Mouse (Mus musculus): Measurements from ENCODE around the gene Ribc2. TPM values are rescaled to one million over a fixed set of nuclear protein-coding genes. Genes with fewer than 3 reads are reported as not detected.
A peak's percentile ranks its signal among the peaks of the same experiment; 100 is the strongest.

Ribc2 gene
- total RNA-seq (2021): not detected
- long read RNA-seq, experiment 1: 0 reads
- long read RNA-seq, experiment 2: 0 reads

GRCm38 (mm10) chr15:85131275-85132192 lies at the start of gene Ribc2, which contains the start of gene Smc1b:
Gene Ribc2 (plus strand): TSS chr15:85132078.
Gene Smc1b (minus strand): TSS chr15:85131964.
- peak; percentile 80 for DNase-seq

DNA sequence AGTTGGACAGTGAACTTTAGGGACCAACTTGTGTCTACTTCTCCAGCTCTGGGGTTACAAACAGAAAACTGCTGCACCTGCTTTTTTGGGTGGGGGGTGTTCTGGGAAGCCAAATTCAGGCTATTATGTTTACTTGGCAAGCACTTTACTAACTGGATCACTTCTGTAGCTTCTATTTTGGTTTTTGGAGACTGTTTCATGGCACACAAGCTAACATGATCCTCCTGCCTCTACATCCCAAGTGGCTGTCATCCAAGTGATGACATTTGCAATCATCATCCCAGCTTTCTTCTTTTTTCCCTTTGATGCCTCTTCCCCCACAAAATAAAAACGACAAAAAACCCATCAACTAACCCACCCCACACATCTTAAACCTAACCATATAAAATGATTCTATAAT lies 46.2 kb upstream of the Ribc2 start:
- DNase-seq: no peak

DNA sequence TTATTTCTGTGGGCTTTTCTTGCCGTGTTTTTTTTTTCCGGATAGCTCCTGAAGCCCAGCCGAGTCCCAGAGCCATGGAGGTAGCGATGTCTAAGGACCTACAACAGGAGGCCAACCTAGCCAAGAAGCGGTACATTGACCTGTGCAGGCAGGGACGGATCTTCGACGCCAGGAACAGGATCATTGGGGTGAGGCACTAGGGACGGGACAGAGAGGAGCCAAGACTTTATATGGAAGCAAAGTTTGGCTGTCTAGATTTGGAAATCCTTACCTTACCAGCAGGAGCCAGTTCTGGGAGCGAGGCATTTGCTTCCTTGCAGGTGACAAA lies 279 bp downstream of the Ribc2 start:
- DNase-seq: no peak

DNA sequence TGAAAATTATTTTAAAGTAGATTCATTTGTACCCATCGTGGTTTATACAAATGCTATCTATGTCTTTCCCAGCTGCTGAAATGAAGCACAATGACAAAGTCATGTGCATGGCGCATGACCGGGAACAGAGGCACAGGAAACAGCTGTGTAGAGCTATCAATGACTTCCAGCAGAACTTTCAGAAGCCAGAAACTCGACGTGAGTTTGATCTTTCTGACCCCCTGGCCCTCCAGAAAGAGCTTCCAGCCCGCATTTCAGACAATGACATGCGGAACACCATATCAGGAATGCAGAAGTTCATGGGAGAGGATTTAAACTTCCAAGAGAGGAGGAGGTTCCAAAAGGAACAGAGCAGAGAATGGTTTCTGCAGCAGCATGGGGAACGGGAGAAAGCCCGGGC lies 3.3 kb downstream of the Ribc2 start:
- DNase-seq: no peak

GRCm38 (mm10) chr15:85141290-85141689 lies 9.4 kb downstream of the Ribc2 start:
- no peak for DNase-seq

- no peak for DNase-seq
Measured at GRCm38 (mm10) chr15:85142441-85142840, 10.6 kb downstream of the Ribc2 start.

- DNase-seq: no peak
Measured at GRCm38 (mm10) chr15:85143161-85143560, 11.3 kb downstream of the Ribc2 start.

DNA sequence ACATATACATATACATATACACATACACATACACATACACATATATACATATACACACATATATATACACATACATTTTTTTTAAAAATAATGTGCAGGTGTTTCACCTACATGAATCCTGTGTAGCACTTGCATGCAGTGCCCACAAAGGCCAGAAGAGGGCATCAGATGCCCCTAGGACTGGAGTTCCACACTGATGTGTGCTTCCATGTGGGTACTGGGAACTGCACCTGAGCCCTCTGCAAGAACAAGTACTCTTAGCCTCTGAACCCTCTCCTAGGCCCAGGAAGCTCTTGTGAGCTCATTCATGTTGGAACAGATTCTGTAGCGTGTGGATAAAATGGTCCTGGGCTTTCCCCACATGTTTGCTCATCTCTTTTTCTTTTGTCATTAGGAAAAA lies 11.9 kb downstream of the Ribc2 start:
- peak; percentile 1 for DNase-seq

- DNase-seq: peak; percentile 0
Measured at GRCm38 (mm10) chr15:85144249-85144648, 12.4 kb downstream of the Ribc2 start.

DNA sequence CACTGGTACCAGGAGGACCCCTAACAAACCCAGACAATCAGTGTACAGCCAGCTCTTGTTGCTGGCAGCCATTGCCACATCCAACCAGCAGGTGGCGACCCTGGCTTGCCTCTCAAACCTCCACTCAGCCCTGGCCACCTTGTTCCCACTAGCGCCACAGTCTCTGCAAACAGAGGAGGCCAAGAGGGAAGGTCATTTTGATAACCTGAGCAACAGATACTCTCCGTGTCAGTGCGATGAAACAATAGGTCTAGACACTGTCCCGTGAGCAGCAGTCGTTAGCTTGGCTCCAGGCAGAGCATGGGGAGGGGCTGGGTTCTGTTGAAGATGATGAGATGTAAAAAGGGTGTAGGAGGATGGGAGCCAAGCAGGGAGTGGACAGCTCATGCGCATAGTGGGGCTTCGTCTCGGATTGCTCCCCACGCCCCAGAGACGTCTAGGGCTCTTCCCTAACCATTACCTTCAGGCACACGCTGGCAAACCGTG lies 19.6 kb downstream of the Ribc2 start:
- peak; percentile 85 for DNase-seq

GRCm38 (mm10) chr15:85152577-85152976 lies 20.7 kb downstream of the Ribc2 start:
- no peak for DNase-seq

DNA sequence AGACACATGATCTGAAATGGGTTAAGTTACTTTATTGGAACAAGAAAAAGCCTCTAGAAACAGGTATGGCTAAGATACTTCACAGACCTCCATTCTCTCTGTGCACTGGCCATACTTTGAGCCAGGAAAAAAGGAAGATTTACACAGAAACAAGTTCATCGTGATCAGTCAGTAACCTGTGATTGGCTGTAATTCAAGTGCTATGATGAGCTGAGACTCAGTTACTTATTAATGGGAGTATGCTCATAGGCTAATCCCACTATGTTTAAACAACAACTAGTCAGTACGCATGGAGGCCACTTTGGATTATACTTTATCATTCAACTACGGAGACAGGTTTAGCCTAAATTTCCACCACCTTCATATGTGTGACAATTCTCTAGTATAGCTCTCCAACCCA lies 22.2 kb downstream of the Ribc2 start:
- no peak for DNase-seq

- no peak for DNase-seq
Measured at GRCm38 (mm10) chr15:85156198-85156597, 24.3 kb downstream of the Ribc2 start.

GRCm38 (mm10) chr15:85161416-85161815 lies 29.5 kb downstream of the Ribc2 start:
- DNase-seq: no peak

GRCm38 (mm10) chr15:85162693-85163663 lies 31.1 kb downstream of the Ribc2 start:
- DNase-seq: peak; percentile 13

GRCm38 (mm10) chr15:85166433-85166933 lies 34.6 kb downstream of the Ribc2 start:
- DNase-seq: no peak

GRCm38 (mm10) chr15:85167086-85167679 lies 35.3 kb downstream of the Ribc2 start:
- no peak for DNase-seq

GRCm38 (mm10) chr15:85172054-85172453 lies 40.2 kb downstream of the Ribc2 start:
- DNase-seq: no peak

DNA sequence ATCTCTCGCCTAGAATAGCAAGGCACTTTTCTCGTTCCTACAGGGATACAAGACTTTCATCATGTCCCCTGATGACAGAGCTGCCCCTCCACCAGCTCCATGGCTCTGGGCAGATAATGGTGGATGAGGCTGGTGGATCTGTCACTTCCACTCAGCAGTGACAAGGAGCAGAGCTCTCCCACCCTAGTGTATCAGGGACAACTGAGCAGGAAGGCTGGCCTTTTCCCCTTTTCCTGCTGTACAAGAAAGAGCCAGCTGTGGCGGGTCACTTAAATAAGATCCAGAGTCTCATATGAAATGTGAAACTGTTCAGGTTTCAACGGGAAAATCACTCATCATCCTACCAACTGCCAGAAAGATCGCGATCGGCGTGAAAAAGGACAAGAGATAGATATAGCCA lies 41.5 kb downstream of the Ribc2 start:
- no peak for DNase-seq

DNA sequence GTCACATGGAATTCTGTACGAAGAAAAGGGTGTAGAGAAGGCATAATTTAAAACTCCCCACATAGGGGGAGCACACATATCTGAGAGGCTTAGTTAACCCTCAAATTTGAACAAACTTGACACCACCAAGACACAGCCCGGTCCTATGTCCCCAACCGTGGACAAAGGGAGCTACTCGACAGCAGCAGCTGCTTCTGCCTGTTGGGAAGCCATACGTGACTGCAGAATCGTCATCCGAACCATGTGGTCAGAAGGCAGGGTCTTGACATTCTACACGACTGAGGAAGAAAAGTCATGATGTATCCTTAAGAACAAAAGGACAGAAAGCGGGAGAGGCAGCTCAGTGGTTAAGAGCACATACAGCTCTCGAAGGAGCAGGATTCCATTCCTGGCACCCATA lies 42.2 kb downstream of the Ribc2 start:
- no peak for DNase-seq

- DNase-seq: peak; percentile 52
Measured at GRCm38 (mm10) chr15:85177576-85177975, 45.7 kb downstream of the Ribc2 start.

- DNase-seq: no peak
Measured at GRCm38 (mm10) chr15:85178172-85178571, 46.3 kb downstream of the Ribc2 start.

Measured in adrenal gland, postnatal 10 days (tissue).